Mouse (Mus musculus) left cerebral cortex, adult 18-20 months (tissue): ENCODE measurements around the gene Fam171b. TPM values are rescaled to one million over a fixed set of nuclear protein-coding genes. Genes with fewer than 3 reads are reported as not detected.

Source experiments
- DNase-seq, 2 experiments: peaks; one replicate each; pipeline ENCODE4 v3.0.0; 2021 to 2022; ENCODE audit warnings: low spot score in 2 of 2, mixed read lengths in 1 of 2
- total RNA-seq, 2 experiments: library from RNA; stranded (reverse); gene quantifications; 2 replicates each; pipeline ENCODE4 v1.2.3; 2021

Gene Fam171b
- total RNA-seq, 2 experiments from 2014 or later, result 206 to 215 TPM

DNA sequence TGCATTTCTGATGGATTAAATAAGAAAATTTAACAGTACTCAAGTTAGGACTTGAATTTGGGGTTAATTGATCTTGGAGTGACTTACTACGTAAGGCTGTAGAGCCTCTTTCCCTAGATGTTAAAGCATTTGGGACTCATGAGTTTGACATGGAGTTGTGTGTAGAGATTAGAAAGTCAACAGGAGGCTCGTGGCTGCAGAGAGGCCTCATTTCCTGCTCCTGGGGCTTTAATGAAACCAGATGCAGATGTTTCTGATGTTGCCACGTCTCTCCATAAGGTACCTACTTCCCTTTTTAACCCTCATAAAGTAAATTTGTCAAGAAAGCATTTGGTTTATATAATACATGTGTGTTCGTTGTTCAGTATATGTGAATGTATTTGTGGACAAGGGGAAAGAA lies 43.8 kb downstream of the Fam171b start:
- no peak for DNase-seq

DNA sequence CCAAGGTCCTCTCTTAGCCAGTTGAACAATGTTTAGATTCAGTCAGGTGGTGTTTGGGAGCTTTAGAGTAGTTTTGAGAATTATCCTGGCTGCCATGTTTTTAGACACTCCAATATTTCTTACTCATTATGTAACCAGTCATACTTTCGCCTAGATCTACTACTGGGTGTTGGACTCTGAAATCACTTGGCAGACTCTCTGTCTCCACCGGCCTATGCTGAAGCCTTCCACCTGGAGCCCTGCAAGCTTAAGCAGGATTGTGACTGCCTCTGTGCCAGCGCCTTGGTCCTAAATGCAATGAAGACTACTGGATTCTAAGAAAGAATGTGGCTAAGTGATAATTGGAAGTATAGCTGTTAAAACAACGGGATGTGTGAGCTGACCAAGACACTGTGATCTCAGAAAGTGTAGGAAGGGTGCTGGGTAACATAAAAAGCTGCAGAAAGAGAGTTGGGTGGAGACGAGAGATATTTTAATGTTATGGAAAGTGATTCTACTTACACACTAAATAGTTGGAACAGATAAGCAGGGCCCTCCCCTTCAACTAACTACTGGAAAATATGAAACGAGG lies 71.5 kb downstream of the Fam171b start:
- no peak for DNase-seq

DNA sequence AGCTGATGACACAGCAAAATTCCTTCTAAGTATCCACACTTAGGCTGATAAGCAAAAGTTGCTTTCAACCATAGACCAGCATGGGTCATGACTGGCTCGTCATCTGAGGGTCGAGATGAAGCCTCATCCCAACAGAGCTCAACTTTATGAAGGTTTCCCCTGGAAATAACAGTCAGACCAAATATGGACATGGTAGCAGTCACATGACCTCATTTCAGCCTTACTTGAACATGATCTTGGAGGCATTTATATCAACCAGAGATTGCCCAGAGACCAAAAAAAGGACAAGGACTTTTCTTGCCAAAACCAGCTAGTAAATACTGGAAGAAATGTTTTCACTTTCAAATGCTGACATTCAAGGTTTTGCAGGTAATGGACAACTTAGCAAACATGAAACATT lies 81.3 kb downstream of the Fam171b start:
- no peak for DNase-seq

DNA sequence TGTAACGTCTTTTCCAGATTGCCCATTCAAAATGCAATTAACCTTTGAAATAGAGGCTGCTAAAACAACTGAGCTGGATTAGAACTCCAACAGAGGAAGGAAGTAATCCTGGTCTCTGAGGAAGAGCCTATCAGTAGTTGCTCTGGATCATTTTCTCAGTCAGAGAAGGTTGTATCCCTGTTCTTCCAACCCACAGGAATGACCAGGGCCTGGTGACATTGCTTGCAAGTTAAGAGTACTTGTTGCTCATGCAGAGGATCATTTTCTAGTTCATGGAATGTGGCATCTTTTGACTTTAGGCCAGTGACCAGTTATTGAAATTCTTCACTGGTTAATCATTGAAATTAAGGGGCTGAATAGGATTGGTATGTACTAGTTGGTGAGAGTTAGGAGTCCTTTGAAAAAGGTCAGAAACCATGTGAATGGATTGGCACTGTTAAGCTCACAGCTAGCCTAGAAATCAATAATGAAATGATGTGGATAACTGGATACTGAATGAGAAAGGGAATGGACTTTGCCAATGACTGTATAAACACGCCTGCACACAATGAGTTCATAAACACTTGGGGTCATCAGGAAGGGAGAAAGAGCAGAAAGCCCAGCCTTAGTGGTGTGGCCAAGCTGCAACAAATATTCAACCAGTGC lies 89.6 kb downstream of the Fam171b start:
- DNase-seq, result no peak

DNA sequence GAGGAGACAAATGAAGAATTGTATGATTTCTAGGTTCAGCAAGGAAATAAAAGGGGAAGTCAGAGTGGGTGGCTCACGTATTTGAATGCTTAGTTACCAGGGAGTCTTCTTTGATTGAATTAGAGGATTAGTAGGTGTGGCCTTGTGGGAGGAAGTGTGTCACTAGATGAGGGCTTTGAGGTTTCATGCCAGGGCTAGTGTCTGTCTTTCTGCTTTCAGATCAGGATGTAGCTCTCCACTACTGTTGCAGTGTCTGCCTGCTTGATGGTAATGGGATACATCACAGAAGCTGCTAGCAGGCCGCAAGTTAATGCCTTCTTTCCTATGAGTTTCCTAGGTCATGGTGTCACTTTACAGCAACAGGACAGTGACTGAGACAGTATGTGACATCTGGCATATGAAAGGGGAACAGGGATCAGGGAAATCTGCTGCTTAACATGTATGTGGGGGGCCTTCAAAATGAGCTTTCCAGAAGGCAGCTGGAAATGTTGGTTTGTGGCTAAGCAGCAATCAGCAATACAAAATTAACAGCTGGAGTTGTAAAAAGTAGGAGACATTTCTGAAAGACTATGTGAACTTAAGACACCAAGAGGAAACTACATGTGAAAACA lies 117.1 kb downstream of the Fam171b start:
- DNase-seq, result no peak

Other genes starting within 250 kb of the Fam171b start
- gene Zc3h15, start 168.2 kb upstream of the Fam171b start, total RNA-seq, result 100 to 1,000 TPM; 142 to 145 TPM
- 100 to 1,000 TPM; 138 to 149 TPM for gene Itgav, start 88.2 kb upstream of the Fam171b start, total RNA-seq
- not detected for gene Zswim2, start 128.6 kb downstream of the Fam171b start, total RNA-seq
- 1 to 10 TPM; 1.3 to 1.5 TPM for gene Gm13698, start 143.1 kb downstream of the Fam171b start, total RNA-seq
- gene Gm13693, start 148.9 kb downstream of the Fam171b start, total RNA-seq, result 1 to 10 TPM; 1.3 to 1.5 TPM
- 1 to 10 TPM in 1 of 2 experiments, not detected in 1; 1.3 TPM for gene Gm13695, start 154.7 kb downstream of the Fam171b start, total RNA-seq
- 1 to 10 TPM; 1.3 to 1.5 TPM for gene Gm13696, start 160.5 kb downstream of the Fam171b start, total RNA-seq
- 1 to 10 TPM; 1.3 to 1.5 TPM for gene Gm13694, start 166.3 kb downstream of the Fam171b start, total RNA-seq
- gene Gm13697, start 172.1 kb downstream of the Fam171b start, total RNA-seq, result 1 to 10 TPM; 1.3 to 1.5 TPM
- gene Gm13691, start 177.9 kb downstream of the Fam171b start, total RNA-seq, result 1 to 10 TPM; 1.3 to 1.5 TPM